Mouse (Mus musculus): ENCODE measurements around the gene Myd88. TPM values are rescaled to one million over a fixed set of nuclear protein-coding genes. Genes with fewer than 3 reads are reported as not detected.

Myd88 gene
- total RNA-seq, 4 experiments from 2014 or later, result 10.7 to 12.5 (median 11.4) TPM

- no peak for DNase-seq (ENCODE audit: low spot score)
These were observed 43.5 kb downstream of the Myd88 start for GRCm38 (mm10) chr9:119297696-119298095.

GRCm38 (mm10) chr9:119290791-119291190, 50.4 kb downstream of the Myd88 start:
- no peak for DNase-seq (ENCODE audit: low spot score)

Other genes starting within 250 kb of the Myd88 start
- 10 to 100 TPM; 15.3 to 20.1 (median 17.5) TPM for gene Plcd1, start 247.9 kb downstream of the Myd88 start, total RNA-seq (2022)
- under 1 TPM in 2 of 4 experiments, not detected in 2; 0.09 to 0.14 TPM for gene Dlec1, start 238.9 kb downstream of the Myd88 start, total RNA-seq (2022)
- 1 to 10 TPM; 1.1 to 1.7 (median 1.4) TPM for gene Acaa1b, start 184.3 kb downstream of the Myd88 start, total RNA-seq (2022)
- gene Gm47289, start 182.2 kb downstream of the Myd88 start, total RNA-seq (2022), result not detected
- not detected for gene Slc22a13, start 132.3 kb downstream of the Myd88 start, total RNA-seq (2022)
- gene Oxsr1, start 19.0 kb downstream of the Myd88 start, total RNA-seq (2022), result 10 to 100 TPM; 52.5 to 63.2 (median 55.3) TPM
- 10 to 100 TPM; 75.1 to 88.4 (median 78.0) TPM for gene Acaa1a, start 1.7 kb downstream of the Myd88 start, total RNA-seq (2022)
- under 1 TPM; 0.25 to 0.41 (median 0.39) TPM for gene Xylb, start 16.0 kb upstream of the Myd88 start, total RNA-seq (2022)
- gene Slc22a14, start 24.1 kb upstream of the Myd88 start, total RNA-seq (2022), result under 1 TPM in 2 of 4 experiments, not detected in 2; 0.31 to 0.47 TPM
- 1 to 10 TPM; 3.5 to 7.6 (median 5.4) TPM for gene Acvr2b, start 60.7 kb upstream of the Myd88 start, total RNA-seq (2022)
- 1 to 10 TPM; 2.4 to 3.3 (median 2.8) TPM for gene Exog, start 103.5 kb upstream of the Myd88 start, total RNA-seq (2022)
- gene Scn5a, start 237.6 kb upstream of the Myd88 start, total RNA-seq (2022), result 100 to 1,000 TPM; 176 to 234 (median 203) TPM